Mouse (Mus musculus): ENCODE results near the gene Itpr1.

GRCm38 (mm10) chr6:108458182-108458571 is 245.3 kb downstream of the Itpr1 start:
- TF ChIP-seq POLR2AphosphoS5 (IDR thresholded peaks at IDR 0.05; ENCODE audit: insufficient replicate concordance, low read depth, low read length) (no peak), CTCF (IDR thresholded peaks at IDR 0.05; ENCODE audit: low read depth, low read length) (no peak)
